Mouse (Mus musculus) CH12.LX (cell line): ENCODE measurements around the gene Chd4. TPM values are rescaled to one million over a fixed set of nuclear protein-coding genes. Genes with fewer than 3 reads are reported as not detected.

Source experiments
- DNase-seq: peaks from one replicate; pipeline ENCODE4 v3.0.0-alpha.2; 2013; ENCODE audit errors: extremely low read depth
- H3K27ac ChIP-seq: 2 replicates; pipeline ENCODE4 v1.5.1; 2012; ENCODE audit warnings: low read depth, mild to moderate bottlenecking, control low read depth, moderate library complexity; ENCODE audit not compliant: insufficient read depth
- H3K27me3 ChIP-seq: replicated peaks from 2 replicates; pipeline ENCODE3; 2012; ENCODE audit warnings: inconsistent platforms
- H3K36me3 ChIP-seq, 2 experiments: replicated peaks in 1 of 2; 2 replicates each; pipeline versions ENCODE3 to v1.6.1; 2012; ENCODE audit warnings: inconsistent platforms in 1 of 2, low read length in 1 of 2, mild to moderate bottlenecking in 1 of 2, mixed read lengths in 1 of 2, moderate library complexity in 1 of 2; ENCODE audit not compliant: control insufficient read depth in 1 of 2, insufficient read depth in 1 of 2
- H3K4me1 ChIP-seq, 2 experiments: 2 replicates each; pipeline ENCODE4 v1.6.1; 2012; ENCODE audit warnings: inconsistent platforms in 1 of 2, moderate library complexity in 1 of 2; ENCODE audit not compliant: insufficient read depth in 2 of 2, control insufficient read depth in 1 of 2
- H3K4me2 ChIP-seq: 2 replicates; pipeline ENCODE4 v1.6.1; 2012; ENCODE audit warnings: low read depth, mild to moderate bottlenecking, control low read depth; ENCODE audit not compliant: poor library complexity, insufficient read depth, severe bottlenecking
- H3K4me3 ChIP-seq, 3 experiments: fragments of 150-350 bp in 1 of 3; sonication (generic) in 1 of 3; replicated peaks in 1 of 3; 2 replicates each; pipeline versions ENCODE3 to v1.5.1; 2011 to 2012; ENCODE audit warnings: low read depth in 2 of 3, low read length in 2 of 3, mild to moderate bottlenecking in 2 of 3, moderate library complexity in 2 of 3, control low read depth in 1 of 3, improper control_type of control experiment in 1 of 3, inconsistent platforms in 1 of 3, mixed read lengths in 1 of 3; ENCODE audit not compliant: poor library complexity in 1 of 3
- H3K79me2 ChIP-seq: replicated peaks from 2 replicates; pipeline ENCODE4 v1.6.1; 2012; ENCODE audit warnings: mild to moderate bottlenecking, moderate library complexity; ENCODE audit not compliant: control insufficient read depth, poor library complexity, insufficient read depth, severe bottlenecking; ENCODE audit errors: extremely low read depth
- H3K9ac ChIP-seq: 2 replicates; pipeline ENCODE4 v1.6.1; 2012; ENCODE audit warnings: low read depth, mild to moderate bottlenecking, control low read depth, moderate library complexity; ENCODE audit not compliant: insufficient read depth
- H3K9me3 ChIP-seq: replicated peaks from 2 replicates; pipeline ENCODE3; 2012; ENCODE audit warnings: low read length, inconsistent platforms, mixed read lengths
- BHLHE40 ChIP-seq: IDR thresholded peaks from 2 replicates; pipeline ENCODE4 v1.6.1; 2011; ENCODE audit warnings: mild to moderate bottlenecking, low read depth, low read length, improper control_type of control experiment
- CHD2 ChIP-seq: IDR thresholded peaks from 2 replicates; pipeline ENCODE4 v1.6.1; 2011; ENCODE audit warnings: low read length, improper control_type of control experiment
- E2F4 ChIP-seq: IDR thresholded peaks from 2 replicates; pipeline ENCODE4 v1.6.1; 2011; ENCODE audit warnings: low read depth, low read length, improper control_type of control experiment; ENCODE audit not compliant: insufficient replicate concordance
- ELF1 ChIP-seq: IDR thresholded peaks from 2 replicates; pipeline ENCODE4 v1.6.1; 2014; ENCODE audit warnings: low read depth, mild to moderate bottlenecking, inconsistent platforms, low read length, improper control_type of control experiment
- EP300 ChIP-seq: IDR thresholded peaks from 2 replicates; pipeline ENCODE4 v1.6.1; 2011; ENCODE audit warnings: low read length, improper control_type of control experiment
- HCFC1 ChIP-seq: IDR thresholded peaks from 2 replicates; pipeline ENCODE4 v1.6.1; 2012; ENCODE audit warnings: low read depth, mild to moderate bottlenecking, inconsistent platforms, low read length, improper control_type of control experiment
- IRF4 ChIP-seq: IDR thresholded peaks from 2 replicates; pipeline ENCODE4 v1.6.1; 2014; ENCODE audit warnings: low read depth, mild to moderate bottlenecking, inconsistent platforms, low read length, improper control_type of control experiment
- JUN ChIP-seq: IDR thresholded peaks from 2 replicates; pipeline ENCODE4 v1.6.1; 2011; ENCODE audit warnings: low read depth, mild to moderate bottlenecking, low read length, improper control_type of control experiment, moderate library complexity; ENCODE audit not compliant: insufficient read depth
- JUND ChIP-seq: conservative IDR thresholded peaks from 2 replicates; pipeline ENCODE4 v1.6.1; 2011; ENCODE audit warnings: low read depth, low read length, improper control_type of control experiment
- MAFK ChIP-seq: IDR thresholded peaks from 2 replicates; pipeline ENCODE4 v1.6.1; 2011; ENCODE audit warnings: low read length, improper control_type of control experiment; ENCODE audit not compliant: insufficient replicate concordance
- MAX ChIP-seq: IDR thresholded peaks from 2 replicates; pipeline ENCODE4 v1.6.1; 2011; ENCODE audit warnings: low read length, improper control_type of control experiment
- MAZ ChIP-seq: IDR thresholded peaks from 2 replicates; pipeline ENCODE4 v1.6.1; 2012; ENCODE audit warnings: low read depth, mild to moderate bottlenecking, inconsistent platforms, low read length, improper control_type of control experiment, moderate library complexity
- MYC ChIP-seq: IDR thresholded peaks from 2 replicates; pipeline ENCODE4 v1.6.1; 2011; ENCODE audit warnings: low read depth, mild to moderate bottlenecking, improper control_type of control experiment, low read length
- NELFE ChIP-seq: IDR thresholded peaks from 2 replicates; pipeline ENCODE4 v1.6.1; 2011; ENCODE audit warnings: low read depth, low read length, improper control_type of control experiment
- PAX5 ChIP-seq: IDR thresholded peaks from 2 replicates; pipeline ENCODE4 v1.6.1; 2012; ENCODE audit warnings: low read length, inconsistent platforms, mixed read lengths
- POLR2A ChIP-seq: IDR thresholded peaks from 2 replicates; pipeline ENCODE4 v1.6.1; 2011; ENCODE audit warnings: low read depth, mild to moderate bottlenecking, improper control_type of control experiment, low read length
- RCOR1 ChIP-seq: conservative IDR thresholded peaks from 2 replicates; pipeline ENCODE4 v1.6.1; 2012; ENCODE audit warnings: low read depth, mild to moderate bottlenecking, inconsistent platforms, low read length, improper control_type of control experiment
- SIN3A ChIP-seq: IDR thresholded peaks from 2 replicates; pipeline ENCODE4 v1.6.1; 2012; ENCODE audit warnings: low read length, improper control_type of control experiment, inconsistent platforms
- UBTF ChIP-seq: IDR thresholded peaks from 2 replicates; pipeline ENCODE4 v1.6.1; 2012; ENCODE audit warnings: low read depth, mild to moderate bottlenecking, inconsistent platforms, low read length, improper control_type of control experiment, moderate library complexity
- USF1 ChIP-seq: IDR thresholded peaks from 2 replicates; pipeline ENCODE4 v1.6.1; 2014; ENCODE audit warnings: low read depth, mild to moderate bottlenecking, inconsistent platforms, low read length, improper control_type of control experiment
- ZC3H11A ChIP-seq: IDR thresholded peaks from 2 replicates; pipeline ENCODE4 v1.6.1; 2012; ENCODE audit warnings: low read depth, mild to moderate bottlenecking, inconsistent platforms, low read length, improper control_type of control experiment
- ZKSCAN1 ChIP-seq: IDR thresholded peaks from 2 replicates; pipeline ENCODE4 v1.6.1; 2012; ENCODE audit warnings: low read depth, inconsistent platforms, low read length, improper control_type of control experiment, borderline replicate concordance
- dilution Hi-C: fragments of 300-500 bp; cut with MboI; formaldehyde crosslinking; loops from 2 replicates; pipeline ENCODE4 v1.14.3; 2020; ENCODE audit warnings: low sequenced_read_pairs; ENCODE audit not compliant: extremely low pct_unique_long_range_greater_than_20kb, extremely low pct_ligation_motif_present
- in situ Hi-C: fragments of 300-500 bp; cut with MboI; formaldehyde crosslinking; loops from 3 replicates; pipeline ENCODE4 v1.14.3; 2019; ENCODE audit warnings: low sequenced_read_pairs, low pct_ligation_motif_present, low pct_unique_long_range_greater_than_20kb, mixed read lengths
- polyA plus RNA-seq: library from polyadenylated mRNA; unstranded; fragments of >175 nt; gene quantifications from 2 replicates; pipeline ENCODE4 v1.2.1, GENCODE M21; 2012; ENCODE audit warnings: low read depth; ENCODE audit not compliant: insufficient read length
- total RNA-seq, 2 experiments: library from RNA; depleted of rRNA; stranded (reverse); fragments of 300-350 nt in 1 of 2; fragments of >200 nt in 1 of 2; gene quantifications; 2 replicates each; pipeline ENCODE4 v1.2.3; 2012 to 2014

Chd4 gene
- total and polyA plus RNA-seq, 3 experiments = 72.7 to 200 (median 165) TPM

DNA sequence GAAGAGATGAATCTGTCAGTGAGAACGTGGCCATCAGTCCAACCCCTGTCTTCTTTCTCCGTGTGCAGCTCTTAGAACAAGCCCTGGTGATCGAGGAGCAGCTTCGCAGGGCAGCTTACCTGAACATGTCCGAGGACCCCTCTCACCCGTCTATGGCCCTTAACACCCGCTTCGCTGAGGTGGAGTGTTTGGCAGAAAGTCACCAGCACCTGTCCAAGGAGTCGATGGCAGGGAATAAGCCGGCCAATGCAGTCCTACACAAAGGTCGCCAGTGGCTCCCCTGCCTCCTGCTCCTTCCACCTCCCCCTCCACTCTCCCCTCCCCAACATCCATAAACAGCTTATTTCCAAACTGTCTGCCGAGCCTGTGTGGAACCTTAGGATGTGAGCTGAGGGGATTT is 32.9 kb downstream of the Chd4 start:
- peaks cover 45 to 71% of the 10 kb centered on the region in 2 experiments for H3K36me3 ChIP-seq
- in situ Hi-C loops = no loop called here
- peaks cover 19% of the 10 kb centered on the region for H3K79me2 ChIP-seq
- H3K4me1 ChIP-seq = peaks cover 0 to 12% of the 10 kb centered on the region in 2 experiments; a peak in 2 of 4 replicates
- H3K4me3 ChIP-seq = no peak overlapping the region
- no peak overlapping the region for H3K4me2 ChIP-seq
- DNase-seq = no peak
- no peaks in the 10 kb centered on the region for H3K9me3 ChIP-seq
- H3K9ac ChIP-seq = no peak overlapping the region
- H3K27ac ChIP-seq = no peak overlapping the region
- no peak for TF ChIP-seq ZC3H11A
- TF ChIP-seq CHD2 = no peak
- no peak for TF ChIP-seq JUND
- TF ChIP-seq MAX = no peak
- TF ChIP-seq, all 38 proteins: peak for 0
- dilution Hi-C loops = no loop called here
- no peaks in the 10 kb centered on the region for H3K27me3 ChIP-seq

DNA sequence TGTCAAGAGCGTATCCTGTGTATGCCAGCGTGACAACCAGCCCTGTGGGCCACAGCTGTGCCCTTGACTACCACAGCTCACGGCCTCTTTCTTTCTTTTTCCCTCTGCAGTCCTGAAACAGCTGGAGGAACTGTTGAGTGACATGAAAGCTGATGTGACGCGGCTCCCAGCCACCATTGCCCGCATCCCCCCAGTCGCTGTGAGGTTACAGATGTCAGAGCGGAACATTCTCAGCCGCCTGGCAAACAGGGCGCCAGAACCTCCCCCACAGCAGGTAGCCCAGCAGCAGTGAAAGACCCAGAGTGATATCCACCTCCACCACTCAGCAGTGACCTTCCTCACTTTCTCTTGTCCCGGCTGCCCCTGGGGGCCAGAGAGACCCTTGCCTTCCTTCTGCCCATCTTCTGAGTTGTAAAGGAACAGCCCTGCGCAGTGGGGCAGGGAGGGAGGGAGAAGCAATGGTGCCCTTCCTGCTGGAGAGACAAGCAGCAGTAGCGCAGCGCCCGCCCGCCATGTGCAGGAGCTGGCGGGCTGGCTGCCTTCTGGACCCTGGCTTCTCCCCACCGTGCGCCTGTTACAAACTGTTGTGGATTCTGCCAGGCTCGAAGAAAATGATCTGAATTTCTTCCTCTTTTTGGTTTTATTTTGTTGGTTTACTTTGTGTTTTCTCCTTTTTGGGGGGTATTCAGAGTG is 34.1 kb downstream of the Chd4 start:
- Histone ChIP-seq H3K4me1 (peaks cover 0 to 23% of the 10 kb centered on the region in 2 experiments; a peak in 2 of 4 replicates), H3K27me3 (no peaks in the 10 kb centered on the region), H3K4me3 (no peak overlapping the region), H3K9ac (no peak overlapping the region), H3K9me3 (no peaks in the 10 kb centered on the region), H3K36me3 (peaks cover 46 to 70% of the 10 kb centered on the region in 2 experiments), H3K4me2 (no peak overlapping the region), H3K79me2 (peaks cover 29% of the 10 kb centered on the region), H3K27ac (no peak overlapping the region)
- dilution Hi-C loops (no loop called here), in situ Hi-C loops (no loop called here)
- no peak for DNase-seq
- 0 out of 2 replicates have a peak, but pooled peaks have one; percentile 18 for TF ChIP-seq POLR2A
- TF ChIP-seq SIN3A = no peak

DNA sequence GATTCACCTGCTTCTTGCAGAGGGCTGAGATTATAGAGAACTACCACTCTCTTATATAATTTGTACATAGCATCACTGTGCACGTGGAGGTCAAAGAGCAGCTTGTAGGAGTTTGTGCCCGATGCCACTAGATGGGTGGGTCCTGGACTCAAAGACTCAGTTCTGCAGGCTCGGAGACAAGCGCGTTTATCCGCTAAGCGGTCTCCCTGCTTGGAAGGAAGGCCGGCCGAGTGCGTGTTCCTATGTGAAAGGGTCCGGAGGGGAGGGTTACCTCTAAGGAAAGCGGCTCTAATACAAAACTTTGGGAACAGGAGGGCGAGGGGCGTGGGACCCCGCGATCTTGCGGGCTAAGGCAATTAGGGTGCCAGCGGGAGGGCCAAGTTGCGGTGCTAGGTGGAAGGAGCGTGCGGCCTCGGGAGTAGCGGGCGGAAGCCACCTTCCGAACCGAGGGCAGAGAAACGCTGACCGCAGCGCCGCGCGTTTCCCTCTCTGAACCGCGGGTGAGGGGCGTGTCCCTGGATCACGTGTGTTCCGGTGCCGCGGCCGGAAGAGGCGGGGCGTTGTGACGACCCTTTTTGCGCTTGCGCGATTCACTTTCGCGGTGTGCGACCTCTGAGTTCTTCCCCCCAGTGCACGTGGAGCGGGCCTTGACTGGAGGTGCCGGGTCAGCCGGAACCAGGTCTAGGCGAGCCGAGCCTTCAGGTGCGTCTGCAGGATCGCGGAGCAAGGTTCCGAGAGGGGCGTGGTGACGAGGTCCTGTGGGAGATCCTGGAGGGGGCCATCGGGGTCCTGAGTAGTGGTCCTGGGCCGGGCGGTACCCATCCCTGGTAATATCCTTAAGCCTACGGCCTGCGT is 35.7 kb downstream of the Chd4 start, which contains the start of gene Nop2:
Nop2 (plus strand) TSS at position 608 of the 855 bp plus-strand sequence.
- in situ Hi-C loops (no loop called here), dilution Hi-C loops (no loop called here)
- H3K9me3 ChIP-seq = no peaks in the 10 kb centered on the region
- peaks cover 0 to 35% of the 10 kb centered on the region in 2 experiments; a peak in 2 of 4 replicates for H3K4me1 ChIP-seq
- peak within 1 kb of the TSS; percentile 88 to 94 (median 93) for H3K4me3 ChIP-seq
- peak within 1 kb of the TSS; percentile 84 for H3K27ac ChIP-seq
- H3K4me2 ChIP-seq = peak within 1 kb of the TSS; percentile 59
- H3K27me3 ChIP-seq = no peaks in the 10 kb centered on the region
- peaks cover 40% of the 10 kb centered on the region for H3K79me2 ChIP-seq
- peak; percentile 96 for DNase-seq
- H3K9ac ChIP-seq = peak within 1 kb of the TSS; percentile 85
- peaks cover 49 to 69% of the 10 kb centered on the region in 2 experiments for H3K36me3 ChIP-seq
- TF ChIP-seq ZKSCAN1 = no peak
- TF ChIP-seq MAZ = no peak; the same call in 1 of the 2 replicates
- peak; percentile 91 for TF ChIP-seq BHLHE40
- no peak for TF ChIP-seq JUND
- TF ChIP-seq MYC = peak; percentile 98
- TF ChIP-seq CHD2 = peak; percentile 67
- TF ChIP-seq MAFK = peak; percentile 61; the same call in 1 of the 2 replicates
- TF ChIP-seq PAX5 = no peak
- peak; percentile 99 for TF ChIP-seq MAX
- peak; percentile 92 for TF ChIP-seq USF1
- no peak for TF ChIP-seq JUN
- TF ChIP-seq RCOR1 = no peak
- TF ChIP-seq UBTF = peak; percentile 85; the same call in 1 of the 2 replicates
- peak; percentile 96 for TF ChIP-seq NELFE
- TF ChIP-seq POLR2A = peak; percentile 94
- TF ChIP-seq HCFC1 = peak; percentile 82
- TF ChIP-seq IRF4 = no peak; the same call in 1 of the 2 replicates
- no peak for TF ChIP-seq EP300
- no peak; the same call in 1 of the 2 replicates for TF ChIP-seq E2F4
- TF ChIP-seq ELF1 = peak; percentile 82
